Mouse (Mus musculus): Measurements from ENCODE around the gene Gtf2ird1. TPM values are rescaled to one million over a fixed set of nuclear protein-coding genes. Genes with fewer than 3 reads are reported as not detected.

Gene Gtf2ird1
- total and polyA plus RNA-seq, 3 experiments, result 12.8 to 39.0 (median 13.1) TPM

- H3K4me3 ChIP-seq (replicated peaks in 1 of 3; ENCODE audit: low read depth in 2 of 3, low read length in 2 of 3, poor library complexity in 1 of 3), result no peak overlapping the region
- H3K4me1 ChIP-seq (ENCODE audit: control insufficient read depth in 1 of 2, insufficient read depth in 2 of 2), result peaks cover 2 to 19% of the 10 kb centered on the region in 2 experiments; a peak in 3 of 4 replicates
Measured at GRCm38 (mm10) chr5:134442066-134442465, 14.4 kb downstream of the Gtf2ird1 start.

GRCm38 (mm10) chr5:134441105-134441504, 15.4 kb downstream of the Gtf2ird1 start:
- H3K27ac ChIP-seq (ENCODE audit: insufficient read depth, low read depth), result no peak overlapping the region
- H3K9ac ChIP-seq (ENCODE audit: insufficient read depth, low read depth), result no peak overlapping the region
- no peak overlapping the region for H3K4me3 ChIP-seq (replicated peaks in 1 of 3; ENCODE audit: low read depth in 2 of 3, low read length in 2 of 3, poor library complexity in 1 of 3)
- H3K79me2 ChIP-seq (replicated peaks; ENCODE audit: control insufficient read depth, extremely low read depth, insufficient read depth, poor library complexity, severe bottlenecking), result no peaks in the 10 kb centered on the region
- H3K27me3 ChIP-seq (replicated peaks), result no peaks in the 10 kb centered on the region
- DNase-seq (ENCODE audit: extremely low read depth), result no peak
- TF ChIP-seq MAZ (IDR thresholded peaks at IDR 0.05; ENCODE audit: low read depth, low read length) (no peak), NRF1 (IDR thresholded peaks at IDR 0.05; ENCODE audit: low read depth, low read length) (no peak), E2F4 (IDR thresholded peaks at IDR 0.05; ENCODE audit: insufficient replicate concordance, low read depth, low read length) (no peak), MYC (IDR thresholded peaks at IDR 0.05; ENCODE audit: low read depth, low read length) (no peak), SMC3 (IDR thresholded peaks at IDR 0.05; ENCODE audit: low read depth, low read length) (no peak), ZC3H11A (IDR thresholded peaks at IDR 0.05; ENCODE audit: low read depth, low read length) (no peak), CHD1 (IDR thresholded peaks at IDR 0.05; ENCODE audit: low read depth, low read length) (no peak), RAD21 (IDR thresholded peaks at IDR 0.05; ENCODE audit: low read depth, low read length) (no peak), UBTF (IDR thresholded peaks at IDR 0.05; ENCODE audit: low read depth, low read length) (no peak), CTCF (conservative IDR thresholded peaks at IDR 0.05 in 1 of 2, IDR thresholded peaks at IDR 0.05 in 1 of 2; ENCODE audit: low read depth in 2 of 2, low read length in 2 of 2) (no peak), PAX5 (IDR thresholded peaks at IDR 0.05; ENCODE audit: low read length) (no peak), JUND (conservative IDR thresholded peaks at IDR 0.05; ENCODE audit: low read depth, low read length) (no peak), ETS1 (conservative IDR thresholded peaks at IDR 0.05; ENCODE audit: low read depth, low read length) (no peak), GABPA (IDR thresholded peaks at IDR 0.05; ENCODE audit: insufficient replicate concordance, low read depth, low read length) (no peak), JUN (IDR thresholded peaks at IDR 0.05; ENCODE audit: insufficient read depth, low read depth, low read length) (no peak), MEF2A (IDR thresholded peaks at IDR 0.05; ENCODE audit: borderline replicate concordance, low read depth, low read length) (no peak), IRF4 (IDR thresholded peaks at IDR 0.05; ENCODE audit: low read depth, low read length) (no peak), HCFC1 (IDR thresholded peaks at IDR 0.05; ENCODE audit: low read depth, low read length) (no peak)
- H3K36me3 ChIP-seq (replicated peaks in 1 of 2; ENCODE audit: control insufficient read depth in 1 of 2, insufficient read depth in 1 of 2, low read length in 1 of 2), result peaks cover 0 to 50% of the 10 kb centered on the region in 2 experiments
- H3K4me1 ChIP-seq (ENCODE audit: control insufficient read depth in 1 of 2, insufficient read depth in 2 of 2), result peaks cover 2 to 16% of the 10 kb centered on the region in 2 experiments; a peak in 3 of 4 replicates
- H3K9me3 ChIP-seq (replicated peaks; ENCODE audit: low read length), result peaks cover 11% of the 10 kb centered on the region
- in situ Hi-C loops (cut with MboI; ENCODE audit: low pct_ligation_motif_present, low pct_unique_long_range_greater_than_20kb, low sequenced_read_pairs), result no loop called here
- H3K4me2 ChIP-seq (ENCODE audit: insufficient read depth, low read depth, poor library complexity, severe bottlenecking), result no peak overlapping the region
- dilution Hi-C loops (cut with MboI; ENCODE audit: extremely low pct_ligation_motif_present, extremely low pct_unique_long_range_greater_than_20kb, low sequenced_read_pairs), result no loop called here

More at GRCm38 (mm10) chr5:134442066-134442465, 14.4 kb downstream of the Gtf2ird1 start:
- dilution Hi-C loops (cut with MboI; ENCODE audit: extremely low pct_ligation_motif_present, extremely low pct_unique_long_range_greater_than_20kb, low sequenced_read_pairs), result no loop called here
- DNase-seq (ENCODE audit: extremely low read depth), result no peak
- Histone ChIP-seq H3K27ac (ENCODE audit: insufficient read depth, low read depth) (no peak overlapping the region), H3K27me3 (replicated peaks) (no peaks in the 10 kb centered on the region), H3K9me3 (replicated peaks; ENCODE audit: low read length) (peaks cover 11% of the 10 kb centered on the region), H3K4me2 (ENCODE audit: insufficient read depth, low read depth, poor library complexity, severe bottlenecking) (no peak overlapping the region), H3K9ac (ENCODE audit: insufficient read depth, low read depth) (no peak overlapping the region), H3K79me2 (replicated peaks; ENCODE audit: control insufficient read depth, extremely low read depth, insufficient read depth, poor library complexity, severe bottlenecking) (no peaks in the 10 kb centered on the region), H3K36me3 (replicated peaks in 1 of 2; ENCODE audit: control insufficient read depth in 1 of 2, insufficient read depth in 1 of 2, low read length in 1 of 2) (peaks cover 0 to 50% of the 10 kb centered on the region in 2 experiments)
- in situ Hi-C loops (cut with MboI; ENCODE audit: low pct_ligation_motif_present, low pct_unique_long_range_greater_than_20kb, low sequenced_read_pairs), result no loop called here
- TF ChIP-seq CHD1 (IDR thresholded peaks at IDR 0.05; ENCODE audit: low read depth, low read length) (no peak), UBTF (IDR thresholded peaks at IDR 0.05; ENCODE audit: low read depth, low read length) (no peak), TCF12 (IDR thresholded peaks at IDR 0.05; ENCODE audit: low read depth, low read length) (no peak), ZMIZ1 (IDR thresholded peaks at IDR 0.05; ENCODE audit: low read depth, low read length) (no peak), POLR2AphosphoS2 (IDR thresholded peaks at IDR 0.05; ENCODE audit: low read depth, low read length) (no peak), BHLHE40 (IDR thresholded peaks at IDR 0.05; ENCODE audit: low read depth, low read length) (no peak), MAZ (IDR thresholded peaks at IDR 0.05; ENCODE audit: low read depth, low read length) (no peak), POLR2A (IDR thresholded peaks at IDR 0.05; ENCODE audit: low read depth, low read length) (no peak), RCOR1 (conservative IDR thresholded peaks at IDR 0.05; ENCODE audit: low read depth, low read length) (no peak)

Data from CH12.LX (cell line).